Mouse (Mus musculus) CH12F3 (cell line): ENCODE results near the gene Gja4.

ENCODE experiments used
- in situ Hi-C: fragments of 300-500 bp; cut with MboI; formaldehyde crosslinking; loops from 2 replicates; pipeline ENCODE4 v1.14.3; 2020; ENCODE audit warnings: low sequenced_read_pairs

The Gja4 gene

GRCm38 (mm10) chr4:127313861-127314260, at the start of gene Gja4:
Gja4 (minus strand) TSS chr4:127314039.
- in situ Hi-C loops, result loop anchor here (10.0 kb wide), 1 partner anchor 59 kb away; no protein-coding TSS in a partner anchor

DNA sequence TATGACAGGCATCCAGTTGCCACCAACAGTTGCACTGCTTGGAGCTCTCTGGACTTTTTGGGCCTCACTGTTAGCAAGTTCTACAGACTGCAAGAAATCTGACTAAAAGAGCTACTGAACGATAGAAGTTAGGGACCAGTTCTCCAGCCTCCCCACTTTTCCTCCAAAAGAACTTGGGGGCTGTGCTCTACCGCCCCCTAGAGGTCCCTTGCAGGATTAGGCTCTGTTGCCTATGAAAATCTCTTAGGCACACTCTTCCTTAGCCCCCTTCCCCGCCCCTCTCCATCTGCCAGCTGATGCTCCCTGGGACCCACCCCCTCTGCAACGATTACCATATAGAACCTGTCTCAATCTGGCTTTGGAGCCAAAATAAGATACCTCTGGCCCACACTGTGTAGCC, 49.5 kb upstream of the Gja4 start:
- in situ Hi-C loops, result loop anchor here (10.0 kb wide), 1 partner anchor 1181 kb away; no protein-coding TSS in a partner anchor

DNA sequence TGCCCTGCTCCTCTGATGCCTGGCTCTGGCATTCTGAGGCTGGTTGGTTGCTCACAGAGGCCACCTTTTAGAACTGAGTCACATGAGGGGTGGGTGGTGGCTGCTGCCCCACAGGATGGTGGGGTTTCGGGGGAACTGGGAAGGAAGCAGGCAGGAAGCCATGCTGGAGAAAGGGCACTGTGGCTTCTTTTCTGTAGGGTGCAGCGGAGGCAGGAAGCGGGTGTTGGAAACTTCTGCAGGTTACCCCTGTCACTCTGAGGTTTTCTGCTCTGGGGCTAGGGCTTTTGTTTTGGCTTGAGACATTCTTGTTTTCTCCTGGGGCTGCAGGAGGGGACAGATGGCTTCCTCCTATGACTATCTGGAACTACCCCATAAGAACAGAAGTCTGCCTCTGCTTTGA, 48.7 kb upstream of the Gja4 start:
- in situ Hi-C loops, result loop anchor here (10.0 kb wide), 1 partner anchor 1182 kb away; no protein-coding TSS in a partner anchor

DNA sequence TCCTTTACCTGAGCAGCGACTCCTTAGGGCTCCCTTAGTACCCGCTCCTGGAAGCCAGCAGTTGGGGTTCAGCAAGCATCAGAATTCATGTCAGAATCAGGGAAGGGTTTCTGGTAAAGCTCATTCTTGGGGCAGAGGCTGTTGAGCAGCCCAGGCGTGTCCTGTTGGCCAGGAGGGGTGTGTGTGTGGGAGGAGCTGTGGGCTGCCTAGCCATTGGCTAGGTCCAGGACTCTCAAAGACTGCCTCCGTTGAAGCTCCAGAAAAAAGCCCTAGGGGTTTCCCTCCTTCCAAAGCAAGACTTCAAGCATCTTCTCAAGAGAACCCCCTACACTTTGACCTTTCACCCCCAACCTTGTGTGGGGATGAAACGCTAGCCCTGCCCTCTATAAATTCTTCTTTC, 44.2 kb upstream of the Gja4 start, which contains the start of gene Gjb5:
Gene Gjb5, minus strand, starts transcription at position 164 of the 400 bp plus-strand sequence.
- in situ Hi-C loops, result no loop called here

- in situ Hi-C loops, result no loop called here
These were observed 41.0 kb upstream of the Gja4 start for GRCm38 (mm10) chr4:127354506-127355485.

DNA sequence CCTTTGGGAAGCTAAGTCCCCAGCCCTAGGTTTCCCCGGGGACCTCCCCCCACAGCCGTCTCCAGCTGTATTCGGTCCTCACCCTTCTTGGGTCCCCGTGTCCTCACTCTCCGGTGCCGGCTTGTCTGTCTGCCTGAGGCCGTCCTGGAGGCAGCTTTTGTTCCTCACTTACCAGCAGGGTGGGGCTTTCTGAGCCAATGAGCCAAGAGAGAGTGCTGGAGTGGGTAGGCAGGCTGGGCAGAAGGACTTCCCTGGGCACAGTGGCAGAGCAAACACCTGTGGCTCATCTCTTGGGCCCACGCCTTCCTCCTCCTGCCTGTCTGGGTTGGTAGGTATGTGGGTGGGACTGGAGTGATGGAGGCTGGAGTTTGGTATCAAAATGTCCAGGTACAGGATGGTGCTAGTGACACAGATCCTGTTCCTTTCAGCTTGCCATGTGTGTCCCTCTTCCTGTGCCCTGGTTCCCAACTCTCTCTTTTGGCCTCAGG, 40.2 kb upstream of the Gja4 start, which contains the start of gene Gjb4:
Gene Gjb4, minus strand, starts transcription at position 131 of the 488 bp plus-strand sequence.
- in situ Hi-C loops, result no loop called here

GRCm38 (mm10) chr4:127352594-127352993, 38.8 kb upstream of the Gja4 start:
- in situ Hi-C loops, result no loop called here

DNA sequence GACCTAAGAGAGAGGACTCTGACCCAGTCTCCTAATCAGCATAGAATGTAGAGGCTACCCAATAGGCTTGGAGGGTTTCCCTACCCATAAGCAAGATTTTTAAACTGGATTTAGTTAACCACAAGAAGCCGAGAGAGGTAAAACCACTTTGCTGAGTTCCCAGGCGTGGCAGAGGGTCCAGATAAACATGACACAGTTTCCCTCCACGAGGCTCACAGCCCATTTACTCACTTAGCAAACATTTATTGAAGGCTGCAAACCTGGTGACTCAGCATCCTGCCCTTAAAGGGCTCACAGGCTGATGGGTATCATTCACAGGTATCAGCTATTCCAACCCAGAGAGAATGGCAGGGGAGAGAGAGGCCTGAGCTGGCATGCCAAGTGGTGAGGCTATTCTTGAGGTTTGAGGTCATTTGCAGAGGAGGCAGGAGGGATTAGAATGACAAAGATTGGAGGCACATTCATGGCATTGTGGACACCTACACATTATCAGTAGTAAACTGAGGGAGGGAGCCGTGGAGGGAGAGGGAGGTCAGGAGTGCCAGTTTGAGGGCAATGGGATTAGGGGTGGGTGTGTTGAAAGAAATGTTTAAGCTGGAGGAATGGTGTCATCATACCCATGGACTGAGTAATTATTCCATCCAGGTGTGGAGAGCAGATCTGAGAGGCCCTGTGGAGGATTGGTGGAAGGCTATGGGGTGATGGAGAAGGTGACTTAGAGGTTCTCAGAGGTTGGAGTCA, 35.9 kb upstream of the Gja4 start:
- in situ Hi-C loops, result no loop called here

DNA sequence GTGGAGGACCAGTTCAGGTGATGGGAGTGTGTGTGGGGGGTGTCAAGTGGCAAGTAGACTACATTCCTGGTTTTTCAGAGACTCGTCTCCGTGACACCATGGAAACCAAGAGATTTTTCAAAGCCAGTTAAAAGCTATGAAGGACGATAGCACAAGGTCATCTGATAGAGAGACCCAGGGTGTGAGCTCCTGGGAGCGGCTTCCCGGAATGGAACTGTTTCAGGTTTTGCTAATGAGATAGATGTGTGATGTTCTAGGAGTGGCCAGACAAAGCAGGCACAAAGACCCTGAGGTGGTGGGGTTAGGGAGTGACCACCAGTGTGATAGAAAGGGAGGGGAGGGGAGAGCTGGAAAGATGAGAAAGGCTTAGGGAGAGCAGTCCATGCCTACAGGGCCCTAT, 31.2 kb upstream of the Gja4 start:
- in situ Hi-C loops, result no loop called here

DNA sequence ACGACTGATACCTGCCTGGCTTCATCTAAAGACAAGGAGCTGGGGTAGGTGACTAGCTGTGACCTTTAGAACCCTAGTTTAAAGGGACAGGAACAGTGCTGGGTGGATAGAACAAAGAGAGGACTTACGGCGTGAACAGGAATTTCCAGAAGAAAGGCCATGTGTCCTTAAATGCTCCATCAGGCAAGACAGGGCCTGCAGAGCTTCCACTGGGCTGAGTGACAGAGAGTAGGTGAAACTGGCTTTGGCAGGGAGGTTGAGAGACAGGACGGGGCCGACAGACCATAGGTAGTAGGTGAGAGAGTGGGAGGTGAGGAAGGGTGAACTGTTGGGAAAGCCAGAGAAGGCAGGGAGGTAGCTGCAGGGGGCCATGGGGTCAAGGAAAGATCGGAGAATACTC, 27.5 kb upstream of the Gja4 start:
- in situ Hi-C loops, result no loop called here

DNA sequence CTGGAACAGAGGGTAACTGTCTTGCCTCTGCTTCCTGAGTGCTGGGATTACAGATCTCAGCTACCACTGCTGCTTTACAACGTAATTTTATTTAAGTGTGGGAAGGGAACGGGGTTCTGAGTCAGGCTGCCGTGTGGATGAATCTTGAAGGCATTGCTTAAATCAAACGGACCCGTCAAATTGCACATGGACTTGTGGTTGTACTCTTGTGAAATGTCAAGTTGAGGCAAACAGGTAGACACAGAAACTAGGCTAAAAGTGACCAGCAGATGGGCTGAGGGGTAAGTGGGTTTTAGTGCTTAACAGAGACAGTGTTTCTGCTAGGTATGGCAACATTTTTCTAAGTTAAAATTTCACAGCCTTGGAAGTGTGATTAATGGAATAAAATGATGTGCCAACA, 23.8 kb upstream of the Gja4 start:
- in situ Hi-C loops, result no loop called here

DNA sequence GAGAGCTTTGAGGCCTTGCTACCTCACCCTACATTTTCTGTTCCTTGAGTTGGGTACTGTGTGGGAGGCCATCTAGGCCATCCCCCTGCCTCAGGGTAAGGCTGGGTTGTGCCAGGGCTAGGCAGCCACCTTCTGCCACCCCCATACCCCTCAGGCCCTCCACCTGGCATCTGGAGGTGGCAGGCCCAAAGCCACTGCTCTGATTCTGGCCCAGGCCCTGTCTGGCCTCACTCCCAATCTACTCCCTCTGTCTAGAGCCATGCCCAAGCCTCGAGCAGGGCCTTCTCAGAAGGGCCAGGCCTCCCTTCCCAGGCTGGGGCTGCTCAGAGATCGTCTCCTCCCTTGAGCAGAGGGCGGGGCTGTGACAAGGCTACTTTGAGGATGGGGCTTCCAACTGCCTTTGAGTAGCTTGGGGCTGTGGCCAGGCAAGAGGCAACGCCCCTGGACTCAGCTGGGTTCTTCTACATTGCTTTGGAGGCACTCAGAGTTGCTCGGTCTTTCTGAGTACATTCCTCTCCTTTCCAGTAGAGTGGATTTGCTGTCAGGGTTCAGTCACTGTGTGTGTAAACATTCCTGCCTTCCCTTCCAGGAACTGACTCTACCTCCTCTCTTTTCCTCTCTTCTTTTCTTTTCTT, 21.1 kb upstream of the Gja4 start:
- in situ Hi-C loops, result no loop called here

DNA sequence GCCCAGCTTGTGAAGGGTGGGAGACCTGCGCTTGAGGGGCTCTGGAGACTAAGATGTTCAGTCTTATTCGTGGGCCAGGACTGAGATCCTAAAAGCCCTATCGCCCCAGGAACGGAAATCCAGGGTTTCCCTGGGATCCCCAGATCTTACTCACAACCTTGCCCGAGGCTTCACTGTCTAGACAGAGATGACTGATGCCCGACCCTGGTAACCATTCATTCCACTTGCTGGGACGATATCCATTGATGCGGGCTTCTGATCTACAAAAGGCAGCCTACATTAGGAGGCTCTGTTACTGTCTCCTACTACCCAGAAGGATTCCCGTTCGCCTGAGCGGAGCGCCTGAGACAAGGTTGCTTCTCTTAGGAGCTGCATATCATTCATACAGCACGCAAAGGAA, 17.3 kb upstream of the Gja4 start:
- in situ Hi-C loops, result no loop called here

DNA sequence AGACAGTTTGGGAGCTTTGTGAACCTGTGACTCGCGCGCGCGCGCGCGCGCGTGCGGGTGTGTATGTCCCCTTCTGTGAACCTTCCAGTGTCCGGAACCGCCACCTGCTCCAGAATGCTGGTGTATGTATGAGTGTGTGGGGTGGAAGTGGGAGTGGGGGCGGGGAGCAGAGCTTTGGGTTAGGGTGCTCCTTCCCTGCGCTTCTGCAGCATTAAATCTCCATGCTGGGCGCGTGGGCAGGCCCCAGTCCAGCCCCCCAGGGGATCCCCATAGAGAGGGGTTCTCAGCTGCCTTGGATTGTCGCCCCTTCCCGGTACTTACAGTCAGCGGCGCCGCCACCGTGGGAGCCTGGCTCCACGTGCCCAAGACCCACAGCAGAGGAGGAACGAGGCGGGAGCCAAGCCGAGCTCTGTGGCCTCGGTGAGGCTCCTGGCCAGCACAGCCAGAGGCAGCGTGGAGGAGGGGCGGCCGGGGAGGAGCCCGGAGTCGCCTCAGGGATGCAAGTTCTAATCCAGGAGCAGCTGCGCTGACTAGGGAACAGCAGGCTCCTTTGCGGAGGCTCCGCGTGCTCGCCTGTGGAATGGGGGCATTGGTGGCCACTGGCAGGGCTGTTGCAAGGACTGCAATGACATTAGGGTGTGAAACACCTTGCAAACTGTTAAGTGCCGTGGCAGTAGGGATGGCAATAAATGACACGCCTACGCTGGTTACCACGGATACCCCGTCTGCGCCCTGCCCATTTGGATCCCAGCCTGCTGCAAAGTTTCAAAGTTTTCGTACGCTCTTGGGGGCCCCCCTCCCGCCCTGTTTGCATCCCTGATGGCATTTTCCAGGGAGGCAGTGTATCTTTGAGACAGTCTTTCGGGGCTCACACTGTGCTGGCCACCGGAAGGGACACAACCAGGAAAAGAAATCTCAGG, 16.6 kb upstream of the Gja4 start, which contains the start of gene Gjb3:
Gene Gjb3, minus strand, starts transcription at position 664 of the 920 bp plus-strand sequence.
- in situ Hi-C loops, result no loop called here

- in situ Hi-C loops, result no loop called here
These were observed 15.9 kb upstream of the Gja4 start for GRCm38 (mm10) chr4:127329751-127330150.

- in situ Hi-C loops, result no loop called here
These were observed 15.2 kb upstream of the Gja4 start for GRCm38 (mm10) chr4:127329046-127329445.

- in situ Hi-C loops, result no loop called here
These were observed 14.5 kb upstream of the Gja4 start for GRCm38 (mm10) chr4:127328378-127328777.

GRCm38 (mm10) chr4:127327749-127328148, 13.9 kb upstream of the Gja4 start:
- in situ Hi-C loops, result no loop called here

DNA sequence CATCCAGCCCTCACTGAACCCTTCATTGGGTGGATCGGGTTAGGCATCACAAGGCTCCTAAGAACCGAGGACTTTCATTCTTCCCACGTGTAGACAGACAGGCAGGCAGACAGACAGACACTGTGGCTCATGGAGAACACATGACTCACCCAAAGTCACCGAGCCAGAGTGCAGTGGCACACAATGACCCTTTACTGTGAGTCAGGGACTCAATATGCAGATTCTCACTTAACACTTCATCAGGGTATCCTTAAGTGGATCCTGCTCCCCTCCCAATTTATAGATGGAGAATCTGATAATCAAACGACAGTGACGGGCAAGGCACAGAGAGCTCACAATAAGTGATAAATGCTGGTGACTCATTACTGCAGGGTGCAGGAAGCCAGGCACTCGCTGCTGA, 13.4 kb upstream of the Gja4 start:
- in situ Hi-C loops, result no loop called here

GRCm38 (mm10) chr4:127325276-127325675, 11.4 kb upstream of the Gja4 start:
- in situ Hi-C loops, result no loop called here
